Mouse (Mus musculus) neural tube, embryonic 11.5 days (tissue): ENCODE data around the gene Nr1i2. TPM values are rescaled to one million over a fixed set of nuclear protein-coding genes. Genes with fewer than 3 reads are reported as not detected.

Experiments
- ATAC-seq: fragments of 200-750 bp; cut with Nextera tagmentation; 2 replicates; pipeline ENCODE4 v1.8.0; 2017; ENCODE audit warnings: moderate number of reproducible peaks, mild to moderate bottlenecking, moderate TSS enrichment, moderate library complexity; ENCODE audit not compliant: insufficient read depth, low FRiP score, low TSS enrichment
- DNase-seq: peaks from one replicate; pipeline ENCODE4 v3.0.0-alpha.2; 2015; ENCODE audit warnings: low spot score
- H3K27ac ChIP-seq: fragments of 300-500 bp; sonication (generic); 2 replicates; pipeline ENCODE4 v1.5.1; 2014; ENCODE audit warnings: low read depth, mild to moderate bottlenecking, low read length
- H3K27me3 ChIP-seq: fragments of 300-500 bp; sonication (generic); 2 replicates; pipeline ENCODE4 v1.6.1; 2014; ENCODE audit warnings: mild to moderate bottlenecking, low read length, mixed read lengths; ENCODE audit not compliant: control insufficient read depth, insufficient read depth
- H3K36me3 ChIP-seq: fragments of 300-500 bp; sonication (generic); 2 replicates; pipeline ENCODE4 v1.6.1; 2014; ENCODE audit warnings: mild to moderate bottlenecking, low read length, moderate library complexity, mixed read lengths; ENCODE audit not compliant: control insufficient read depth, insufficient read depth
- H3K4me1 ChIP-seq: fragments of 300-500 bp; sonication (generic); 2 replicates; pipeline ENCODE4 v1.6.1; 2014; ENCODE audit warnings: low read length, mixed read lengths; ENCODE audit not compliant: control insufficient read depth, insufficient read depth
- H3K4me2 ChIP-seq: fragments of 300-500 bp; sonication (generic); 2 replicates; pipeline ENCODE4 v1.6.1; 2014; ENCODE audit warnings: low read depth, mild to moderate bottlenecking, moderate library complexity
- H3K4me3 ChIP-seq: fragments of 300-500 bp; sonication (generic); 2 replicates; pipeline ENCODE4 v1.5.1; 2014; ENCODE audit warnings: low read depth, low read length
- H3K9ac ChIP-seq: fragments of 300-500 bp; sonication (generic); 2 replicates; pipeline ENCODE4 v1.6.1; 2014; ENCODE audit warnings: mild to moderate bottlenecking, low read length
- H3K9me3 ChIP-seq: fragments of 300-500 bp; sonication (generic); 2 replicates; pipeline ENCODE4 v1.6.1; 2016; ENCODE audit warnings: low read length; ENCODE audit not compliant: control insufficient read depth
- WGBS: fragments of 180-500 bp; shearing (Covaris S2); extraction: QIAGEN DNeasy Blood & Tissue Kit; methylation state at CpG from one replicate; pipeline ENCODE4 v1.1.7; 2014; 5-methylcytosine and 5-hydroxymethylcytosine counted together
- polyA plus RNA-seq: library from polyadenylated mRNA; unstranded; fragments of >200 nt; fragmentation: Nextera tagmentation; extraction: Ambion mirVana; gene quantifications from 2 replicates; pipeline ENCODE4 v1.2.1, GENCODE M21; 2014

The Nr1i2 gene
- polyA plus RNA-seq, 1 experiment from 2014 or later, result not detected

DNA sequence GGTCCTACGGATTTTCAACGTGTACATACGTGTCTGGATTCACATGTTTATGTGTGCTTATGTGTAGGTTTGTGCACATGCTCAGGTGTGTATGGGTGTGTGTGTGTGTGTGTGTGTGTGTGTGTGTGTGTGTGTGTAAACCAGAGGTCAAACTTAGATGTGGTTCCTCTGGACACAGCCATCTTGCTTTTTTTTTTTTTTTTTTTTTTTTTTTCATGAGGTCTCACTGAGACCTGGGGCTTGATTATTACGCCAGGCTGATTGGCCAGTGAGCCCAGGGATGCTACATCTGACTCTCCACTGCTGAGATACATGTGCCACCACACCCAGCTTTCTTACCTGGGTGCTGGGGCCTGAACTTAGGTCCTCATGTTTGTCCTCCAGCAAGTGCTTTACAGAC, 24.5 kb upstream of the Nr1i2 start:
- H3K36me3 ChIP-seq, result no peaks in the 10 kb centered on the region
- no peak overlapping the region for H3K4me2 ChIP-seq
- no peak for DNase-seq
- H3K27ac ChIP-seq, result no peak overlapping the region
- no peak for ATAC-seq
- H3K4me3 ChIP-seq, result no peak overlapping the region
- H3K9me3 ChIP-seq, result no peaks in the 10 kb centered on the region
- no peak overlapping the region for H3K9ac ChIP-seq
- 85% methylated on average over 4 of the region's 4 CpGs for WGBS
- H3K4me1 ChIP-seq, result no peaks in the 10 kb centered on the region
- no peaks in the 10 kb centered on the region for H3K27me3 ChIP-seq

DNA sequence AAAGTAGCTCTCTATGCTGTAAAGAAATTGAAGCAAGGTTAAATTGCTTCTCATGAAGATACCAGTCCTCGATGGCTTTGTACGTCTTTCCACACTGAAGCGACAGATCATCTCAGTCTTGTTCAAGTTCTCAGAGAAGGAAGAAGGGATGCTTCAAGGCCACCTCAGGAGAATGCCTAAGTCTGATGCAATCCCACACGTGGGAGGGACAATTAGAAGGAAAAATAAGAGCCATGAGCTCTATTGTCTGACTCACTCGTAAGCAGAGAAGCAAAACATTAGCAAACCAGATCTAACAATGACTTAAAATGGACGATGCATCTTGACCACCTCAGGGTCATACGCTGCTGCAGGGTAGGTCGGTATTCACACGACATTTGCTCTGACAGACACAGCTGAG, 23.9 kb upstream of the Nr1i2 start:
- ATAC-seq (no peak), DNase-seq (no peak)
- H3K4me2 ChIP-seq, result no peak overlapping the region
- no peak overlapping the region for H3K4me3 ChIP-seq
- H3K9me3 ChIP-seq, result no peaks in the 10 kb centered on the region
- no peaks in the 10 kb centered on the region for H3K27me3 ChIP-seq
- H3K36me3 ChIP-seq, result no peaks in the 10 kb centered on the region
- no peak overlapping the region for H3K27ac ChIP-seq
- H3K9ac ChIP-seq, result no peak overlapping the region
- WGBS, result 82% methylated on average over 9 of the region's 9 CpGs
- H3K4me1 ChIP-seq, result no peaks in the 10 kb centered on the region

DNA sequence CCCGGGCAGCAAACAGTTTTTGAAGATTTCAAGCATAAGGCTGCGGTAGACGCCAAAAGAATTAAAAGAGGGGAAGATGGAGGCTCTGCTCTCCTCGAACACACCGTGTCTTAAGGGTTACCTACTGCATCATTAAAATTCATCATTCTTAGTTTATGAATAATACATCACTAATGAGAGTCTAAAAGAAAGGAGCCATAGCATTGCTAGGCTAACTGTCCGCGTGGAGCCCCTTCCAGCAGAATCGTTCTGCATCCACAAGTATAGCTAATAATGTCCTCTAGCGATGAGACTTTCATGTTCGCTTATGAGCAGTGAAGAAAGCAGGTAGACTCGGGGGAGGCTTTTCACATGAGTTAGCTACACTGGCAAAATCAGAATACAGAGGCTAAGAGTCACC, 13.6 kb upstream of the Nr1i2 start:
- H3K4me2 ChIP-seq, result no peak overlapping the region
- H3K27ac ChIP-seq, result no peak overlapping the region
- WGBS, result 89% methylated on average over 11 of the region's 11 CpGs

GRCm38 (mm10) chr16:38307651-38308050, 13.0 kb upstream of the Nr1i2 start:
- Histone ChIP-seq H3K4me1 (no peaks in the 10 kb centered on the region), H3K27ac (no peak overlapping the region), H3K9ac (no peak overlapping the region; the same call in 1 of the 2 replicates), H3K4me2 (no peak overlapping the region), H3K27me3 (no peaks in the 10 kb centered on the region), H3K9me3 (no peaks in the 10 kb centered on the region), H3K36me3 (no peaks in the 10 kb centered on the region), H3K4me3 (no peak overlapping the region)
- WGBS, result 63% methylated on average over 7 of the region's 7 CpGs
- ATAC-seq (no peak), DNase-seq (no peak)

More for the DNA sequence above, 13.6 kb upstream of the Nr1i2 start:
- DNase-seq, result no peak
- Histone ChIP-seq H3K27me3 (no peaks in the 10 kb centered on the region), H3K9me3 (no peaks in the 10 kb centered on the region), H3K36me3 (no peaks in the 10 kb centered on the region), H3K4me1 (no peaks in the 10 kb centered on the region), H3K4me3 (no peak overlapping the region), H3K9ac (no peak overlapping the region)
- ATAC-seq, result no peak

- Histone ChIP-seq H3K9ac (no peak overlapping the region), H3K36me3 (no peaks in the 10 kb centered on the region), H3K9me3 (no peaks in the 10 kb centered on the region), H3K4me1 (no peaks in the 10 kb centered on the region), H3K4me2 (no peak overlapping the region), H3K4me3 (no peak overlapping the region), H3K27ac (no peak overlapping the region), H3K27me3 (no peaks in the 10 kb centered on the region)
- 32% methylated on average over 5 of the region's 5 CpGs for WGBS
- ATAC-seq (no peak), DNase-seq (no peak)
These were observed 12.6 kb upstream of the Nr1i2 start for GRCm38 (mm10) chr16:38307221-38307605.

GRCm38 (mm10) chr16:38306571-38307220, 12.1 kb upstream of the Nr1i2 start:
- Histone ChIP-seq H3K9me3 (no peaks in the 10 kb centered on the region), H3K36me3 (no peaks in the 10 kb centered on the region), H3K9ac (no peak overlapping the region), H3K4me2 (no peak overlapping the region), H3K4me3 (no peak overlapping the region), H3K27ac (no peak overlapping the region), H3K4me1 (no peaks in the 10 kb centered on the region), H3K27me3 (no peaks in the 10 kb centered on the region)
- ATAC-seq, result no peak
- DNase-seq, result no peak
- WGBS, result 52% methylated on average over 18 of the region's 18 CpGs

- Histone ChIP-seq H3K4me3 (no peak overlapping the region), H3K4me1 (no peaks in the 10 kb centered on the region), H3K4me2 (no peak overlapping the region), H3K9me3 (no peaks in the 10 kb centered on the region), H3K9ac (no peak overlapping the region), H3K27me3 (no peaks in the 10 kb centered on the region), H3K27ac (no peak overlapping the region), H3K36me3 (no peaks in the 10 kb centered on the region)
- ATAC-seq (no peak), DNase-seq (no peak)
- 80% methylated on average over 17 of the region's 17 CpGs for WGBS
These were observed 10.0 kb upstream of the Nr1i2 start for GRCm38 (mm10) chr16:38304460-38305194.

GRCm38 (mm10) chr16:38302367-38302766, 7.7 kb upstream of the Nr1i2 start:
- ATAC-seq (no peak), DNase-seq (no peak)
- H3K4me3 ChIP-seq, result no peak overlapping the region
- no peak overlapping the region for H3K4me2 ChIP-seq
- H3K9ac ChIP-seq, result no peak overlapping the region
- H3K9me3 ChIP-seq, result no peaks in the 10 kb centered on the region
- H3K36me3 ChIP-seq, result no peaks in the 10 kb centered on the region
- H3K27ac ChIP-seq, result no peak overlapping the region
- no peaks in the 10 kb centered on the region for H3K27me3 ChIP-seq
- 95% methylated on average over 13 of the region's 13 CpGs for WGBS
- H3K4me1 ChIP-seq, result no peaks in the 10 kb centered on the region

DNA sequence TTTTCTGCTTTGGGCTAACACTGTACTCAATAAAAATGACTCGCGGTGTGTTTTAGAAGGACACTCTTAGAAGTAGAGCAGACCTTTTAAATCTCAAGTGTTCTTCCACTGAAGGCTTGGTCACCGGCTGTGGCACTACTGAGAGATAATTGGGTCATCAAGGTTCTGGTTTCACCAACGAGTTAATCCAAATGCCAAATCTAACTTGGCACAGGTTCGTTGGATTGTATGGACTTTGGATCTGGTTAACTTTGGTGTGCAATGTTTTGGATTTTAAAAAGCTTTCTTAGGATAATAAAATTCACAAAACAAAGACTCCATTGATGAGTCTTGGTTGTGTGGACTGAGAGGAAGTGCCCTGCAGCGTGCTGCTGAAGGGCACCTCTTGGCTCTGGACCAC, 3.8 kb upstream of the Nr1i2 start:
- no peaks in the 10 kb centered on the region for H3K9me3 ChIP-seq
- no peaks in the 10 kb centered on the region for H3K36me3 ChIP-seq
- no peak overlapping the region for H3K4me2 ChIP-seq
- no peaks in the 10 kb centered on the region for H3K4me1 ChIP-seq
- H3K27me3 ChIP-seq, result no peaks in the 10 kb centered on the region
- H3K27ac ChIP-seq, result no peak overlapping the region
- no peak overlapping the region for H3K4me3 ChIP-seq
- WGBS, result 88% methylated on average over 6 of the region's 6 CpGs
- ATAC-seq (no peak), DNase-seq (no peak)
- no peak overlapping the region for H3K9ac ChIP-seq
